Mouse (Mus musculus) monocyte, adult 59 days (primary cell): ENCODE data around the gene Ric8b. TPM values are rescaled to one million over a fixed set of nuclear protein-coding genes. Genes with fewer than 3 reads are reported as not detected.

Experiments
- total RNA-seq, 2 experiments: library from RNA; stranded (reverse); gene quantifications; one replicate each; pipeline ENCODE4 v1.2.4; 2023

Gene Ric8b
- total RNA-seq, result 10 to 100 TPM; 21.4 to 23.8 TPM

DNA sequence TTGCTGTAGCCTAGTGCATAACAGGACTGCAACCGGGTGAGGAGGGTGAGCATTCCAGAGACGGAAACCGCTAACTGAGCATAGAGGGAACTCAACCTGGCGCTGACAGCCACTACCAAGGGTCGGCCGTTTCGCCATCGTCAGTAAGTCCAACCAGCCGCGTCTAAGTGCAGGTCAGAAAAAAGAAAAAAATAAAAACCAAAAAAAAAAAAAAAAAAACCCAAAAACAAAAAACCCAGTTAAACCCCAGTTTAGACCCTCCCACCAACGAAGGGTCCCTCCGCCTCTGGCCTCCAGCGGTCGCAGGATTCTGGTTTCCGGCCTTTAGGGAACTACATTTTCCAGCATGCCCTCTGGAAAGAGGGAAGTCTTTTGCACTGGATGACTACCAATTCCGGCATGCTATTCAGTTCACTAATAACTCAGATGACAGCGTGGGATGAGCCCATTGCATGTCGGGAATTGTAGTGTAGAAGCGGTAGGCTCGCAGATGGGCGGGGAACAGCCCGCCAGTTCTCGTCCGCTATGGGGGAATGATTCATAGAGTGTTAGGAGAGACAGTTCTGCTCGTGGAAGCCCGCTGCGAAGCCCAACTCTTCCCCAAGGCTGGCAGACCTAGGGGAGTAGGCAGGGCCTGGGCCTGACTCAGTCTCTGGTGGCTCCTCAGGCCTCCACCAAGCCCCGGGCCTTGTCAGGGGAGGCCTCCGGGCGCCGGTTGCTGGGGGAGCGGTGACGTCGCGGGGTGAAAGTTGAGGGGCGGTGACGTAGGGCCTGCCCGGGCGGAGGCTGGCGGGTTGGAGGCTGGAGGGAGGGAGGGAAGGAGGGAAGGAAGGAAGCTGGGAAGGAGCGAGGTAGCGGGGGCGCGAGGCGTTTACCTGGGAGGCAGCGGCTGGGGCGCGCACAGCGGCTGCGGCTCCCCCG, at the start of gene Ric8b:
Gene Ric8b (plus strand): TSS at position 807 of the 921 bp plus-strand sequence.

Other genes starting within 250 kb of the Ric8b start
- gene Rfx4, start 161.6 kb upstream of the Ric8b start, total RNA-seq, result under 1 TPM in 1 of 2 experiments, not detected in 1; 0.66 TPM
- gene Fhl4, start 184.9 kb downstream of the Ric8b start, total RNA-seq, result not detected
- gene Tmem263, start 185.0 kb downstream of the Ric8b start, total RNA-seq, result 1 to 10 TPM; 2.2 to 3.6 TPM
- gene Mterf2, start 210.4 kb downstream of the Ric8b start, total RNA-seq, result not detected